Mouse (Mus musculus) brain, embryonic 14.5 days (tissue): ENCODE data around the gene Krt76.
A peak's percentile ranks its signal among the peaks of the same experiment; 100 is the strongest.

Experiments
- CTCF ChIP-seq: fragments of 200-500 bp; IDR thresholded peaks from 2 replicates; pipeline ENCODE4 v1.5.1; 2012; ENCODE audit warnings: inconsistent platforms, mild to moderate bottlenecking, moderate library complexity, borderline replicate concordance; ENCODE audit not compliant: insufficient read depth, insufficient read length; ENCODE audit errors: extremely low read depth
- POLR2A ChIP-seq: fragments of 200-500 bp; IDR thresholded peaks from 2 replicates; pipeline ENCODE4 v1.6.1; 2012; ENCODE audit warnings: mild to moderate bottlenecking, inconsistent platforms, borderline replicate concordance; ENCODE audit not compliant: poor library complexity, insufficient read depth, insufficient read length, severe bottlenecking; ENCODE audit errors: extremely low read depth

DNA sequence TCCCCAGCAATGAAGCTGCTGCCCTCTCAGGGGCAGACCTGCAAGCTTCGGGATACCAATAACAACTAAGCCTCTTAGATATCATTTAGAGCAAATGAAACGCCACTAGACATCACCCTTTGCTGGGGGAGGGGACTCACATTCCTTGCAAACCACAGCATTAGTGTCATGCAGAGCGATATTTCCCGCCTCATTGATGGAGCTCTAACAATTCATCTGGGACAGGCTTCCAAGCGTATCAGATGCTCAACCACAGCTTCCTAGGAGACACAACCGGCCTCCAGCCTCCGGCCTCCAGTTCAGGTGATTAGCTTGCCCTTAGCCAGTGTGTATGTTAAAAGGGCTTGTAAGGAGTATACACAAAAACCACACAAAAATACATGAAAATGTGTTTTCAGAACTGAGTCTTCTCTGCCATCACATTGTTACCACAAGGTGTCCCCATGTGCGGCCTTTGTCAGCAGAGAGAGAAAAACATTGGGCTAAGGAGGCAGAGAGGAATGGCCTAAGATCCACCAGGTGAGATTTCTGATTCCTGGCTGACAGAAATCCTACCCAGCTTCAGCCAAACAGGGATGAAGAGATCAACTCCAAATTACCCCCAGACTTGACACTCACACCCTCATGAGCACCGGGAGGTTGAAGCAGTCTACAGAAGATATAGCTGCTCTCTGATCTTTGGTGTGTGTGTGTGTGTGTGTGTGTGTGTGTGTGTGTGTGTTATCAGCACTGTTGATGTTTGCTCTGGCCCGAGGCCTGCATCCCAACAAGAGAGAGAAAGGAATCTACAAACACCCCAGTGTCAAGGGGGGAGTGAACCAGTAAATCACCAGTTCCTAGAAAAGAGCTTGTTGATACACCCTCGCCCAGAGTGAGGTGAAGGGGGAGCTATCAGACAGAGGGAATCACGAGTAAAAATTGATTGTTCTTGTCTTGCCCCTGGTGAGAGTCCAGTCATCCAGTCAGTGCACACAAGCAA is 9.7 kb upstream of the Krt76 start:
- TF ChIP-seq CTCF = peak; percentile 6; the same call in 1 of the 2 replicates
- no peak for TF ChIP-seq POLR2A
